Mouse (Mus musculus) intestine, postnatal 0 days (tissue): Measurements from ENCODE around the gene Commd4. TPM values are rescaled to one million over a fixed set of nuclear protein-coding genes. Genes with fewer than 3 reads are reported as not detected.

Experiments used
- ATAC-seq: fragments of 200-750 bp; cut with Nextera tagmentation; 2 replicates; pipeline ENCODE4 v1.8.0; 2017; ENCODE audit warnings: mild to moderate bottlenecking, moderate TSS enrichment, moderate library complexity
- H3K27ac ChIP-seq: fragments of 300-500 bp; sonication (generic); 2 replicates; pipeline ENCODE4 v1.5.1; 2014; ENCODE audit warnings: mild to moderate bottlenecking, low read depth, low read length, moderate library complexity
- H3K27me3 ChIP-seq: fragments of 300-500 bp; sonication (generic); replicated peaks from 2 replicates; pipeline ENCODE4 v1.6.1; 2014; ENCODE audit warnings: low read length, mixed read lengths; ENCODE audit not compliant: control insufficient read depth, insufficient read depth
- H3K36me3 ChIP-seq: fragments of 300-500 bp; sonication (generic); 2 replicates; pipeline ENCODE4 v1.6.1; 2014; ENCODE audit warnings: mild to moderate bottlenecking, moderate library complexity; ENCODE audit not compliant: control insufficient read depth, insufficient read depth
- H3K4me1 ChIP-seq: fragments of 300-500 bp; sonication (generic); replicated peaks from 2 replicates; pipeline ENCODE4 v1.6.1; 2014; ENCODE audit warnings: antibody characterized with exemption, low read length, mixed read lengths; ENCODE audit not compliant: control insufficient read depth, insufficient read depth
- H3K4me2 ChIP-seq: fragments of 300-500 bp; sonication (generic); replicated peaks from 2 replicates; pipeline ENCODE4 v1.6.1; 2014; ENCODE audit warnings: low read depth, mild to moderate bottlenecking, moderate library complexity
- H3K4me3 ChIP-seq: fragments of 300-500 bp; sonication (generic); 2 replicates; pipeline ENCODE4 v1.5.1; 2014; ENCODE audit warnings: low read depth, low read length
- H3K9ac ChIP-seq: fragments of 300-500 bp; sonication (generic); 2 replicates; pipeline ENCODE4 v1.6.1; 2014; ENCODE audit warnings: mild to moderate bottlenecking, low read depth, low read length
- H3K9me3 ChIP-seq: fragments of 300-500 bp; sonication (generic); 2 replicates; pipeline ENCODE4 v1.6.1; 2016; ENCODE audit warnings: mixed run types; ENCODE audit not compliant: control insufficient read depth
- CTCF ChIP-seq: sonication (generic); IDR thresholded peaks from 2 replicates; pipeline ENCODE4 v1.5.1; 2016; ENCODE audit warnings: low read depth, mild to moderate bottlenecking, control low read depth, antibody characterized with exemption, moderate library complexity
- WGBS: fragments of 180-500 bp; shearing (Covaris S2); extraction: QIAGEN DNeasy Blood & Tissue Kit; methylation state at CpG from one replicate; pipeline ENCODE4 v1.1.7; 2014; 5-methylcytosine and 5-hydroxymethylcytosine counted together
- polyA plus RNA-seq: library from polyadenylated mRNA; unstranded; fragments of >200 nt; fragmentation: Nextera tagmentation; extraction: Ambion mirVana; gene quantifications from 2 replicates; pipeline ENCODE4 v1.2.1, GENCODE M21; 2015

The Commd4 gene
- polyA plus RNA-seq, 1 experiment from 2014 or later = 169 TPM

DNA sequence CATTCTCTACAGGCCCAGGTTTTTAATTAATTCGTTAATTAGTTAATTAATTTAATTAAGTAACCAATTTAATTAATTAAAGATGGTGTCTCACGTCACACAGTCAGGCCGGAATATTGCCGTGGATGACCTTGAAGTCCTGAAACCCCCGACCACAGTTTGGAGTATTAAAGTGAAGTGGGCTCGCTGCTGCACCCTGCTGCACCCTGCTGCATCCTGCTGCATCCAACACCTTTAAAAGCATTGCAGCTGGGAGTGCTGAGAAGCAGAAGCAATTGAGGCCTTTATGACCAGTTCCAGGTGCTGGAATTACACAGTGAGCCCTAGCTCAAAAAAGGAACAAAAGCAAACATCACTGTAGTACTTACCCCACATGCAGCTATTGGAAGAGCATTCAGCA, 5.8 kb downstream of the Commd4 start:
- Histone ChIP-seq H3K27ac (no peak overlapping the region), H3K4me2 (no peak overlapping the region), H3K27me3 (no peaks in the 10 kb centered on the region), H3K4me3 (no peak overlapping the region), H3K36me3 (peaks cover 21% of the 10 kb centered on the region; the same call in 1 of the 2 replicates), H3K4me1 (0 out of 2 replicates have a peak, but pooled peaks cover 4% of the 10 kb centered on the region), H3K9ac (no peak overlapping the region), H3K9me3 (no peaks in the 10 kb centered on the region)
- peak; percentile 21; the same call in 1 of the 2 replicates for TF ChIP-seq CTCF
- WGBS = 54% methylated on average over 6 of the region's 6 CpGs
- no peak for ATAC-seq

DNA sequence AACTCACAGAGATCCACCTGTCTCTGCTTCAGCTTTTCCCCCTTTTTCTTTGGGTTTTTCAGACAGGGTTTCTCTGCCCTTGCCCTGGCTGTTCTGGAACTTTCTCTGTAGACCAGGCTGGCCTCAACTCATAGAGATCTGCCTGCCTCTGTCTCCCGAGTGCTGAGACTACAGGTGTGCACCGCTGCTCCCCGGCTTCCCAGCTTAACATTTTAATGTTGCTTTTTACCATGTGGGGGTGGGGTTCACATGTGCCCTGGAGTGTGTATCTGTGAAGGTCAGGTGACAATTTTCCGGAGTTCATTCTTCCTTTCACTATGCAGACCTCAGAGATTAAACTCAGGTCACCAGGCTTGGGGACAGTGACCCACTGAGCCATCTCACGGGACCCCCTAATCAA, 7.9 kb downstream of the Commd4 start:
- Histone ChIP-seq H3K9ac (no peak overlapping the region), H3K9me3 (no peaks in the 10 kb centered on the region), H3K36me3 (0 out of 2 replicates have a peak, but pooled peaks cover 9% of the 10 kb centered on the region), H3K4me1 (peaks cover 9% of the 10 kb centered on the region), H3K4me2 (no peak overlapping the region), H3K4me3 (no peak overlapping the region), H3K27me3 (no peaks in the 10 kb centered on the region), H3K27ac (no peak overlapping the region)
- no peak for ATAC-seq
- 84% methylated on average over 5 of the region's 5 CpGs for WGBS
- no peak for TF ChIP-seq CTCF

DNA sequence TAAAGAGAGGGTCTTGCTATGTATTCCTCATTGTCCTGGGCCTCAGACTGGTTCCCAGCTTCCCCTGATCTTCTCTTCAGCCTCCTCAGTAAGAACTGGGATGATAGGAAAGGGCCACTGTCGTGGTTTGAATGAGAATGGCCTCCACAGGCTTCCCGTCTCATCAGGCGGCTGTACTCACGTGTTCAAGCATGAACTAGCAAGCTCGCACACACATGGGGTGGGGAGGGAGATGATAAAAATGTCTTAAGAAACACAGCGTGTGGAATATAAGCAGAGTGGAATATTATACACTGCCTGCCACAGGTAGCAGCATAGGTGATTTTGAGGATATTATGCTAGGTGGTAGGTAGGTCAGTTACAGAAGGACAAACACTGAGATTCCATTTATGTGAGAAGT, 9.1 kb downstream of the Commd4 start:
- Histone ChIP-seq H3K4me1 (peaks cover 9% of the 10 kb centered on the region), H3K27me3 (no peaks in the 10 kb centered on the region), H3K36me3 (peaks cover 3% of the 10 kb centered on the region; the same call in 1 of the 2 replicates), H3K27ac (no peak overlapping the region), H3K4me3 (no peak overlapping the region; the same call in 1 of the 2 replicates), H3K9me3 (no peaks in the 10 kb centered on the region), H3K9ac (peak overlapping the region; percentile 66; the same call in 1 of the 2 replicates), H3K4me2 (peak overlapping the region; percentile 85)
- TF ChIP-seq CTCF = no peak
- whole genome bisulfite sequencing = 60% methylated on average over 6 of the region's 6 CpGs
- ATAC-seq = no peak

DNA sequence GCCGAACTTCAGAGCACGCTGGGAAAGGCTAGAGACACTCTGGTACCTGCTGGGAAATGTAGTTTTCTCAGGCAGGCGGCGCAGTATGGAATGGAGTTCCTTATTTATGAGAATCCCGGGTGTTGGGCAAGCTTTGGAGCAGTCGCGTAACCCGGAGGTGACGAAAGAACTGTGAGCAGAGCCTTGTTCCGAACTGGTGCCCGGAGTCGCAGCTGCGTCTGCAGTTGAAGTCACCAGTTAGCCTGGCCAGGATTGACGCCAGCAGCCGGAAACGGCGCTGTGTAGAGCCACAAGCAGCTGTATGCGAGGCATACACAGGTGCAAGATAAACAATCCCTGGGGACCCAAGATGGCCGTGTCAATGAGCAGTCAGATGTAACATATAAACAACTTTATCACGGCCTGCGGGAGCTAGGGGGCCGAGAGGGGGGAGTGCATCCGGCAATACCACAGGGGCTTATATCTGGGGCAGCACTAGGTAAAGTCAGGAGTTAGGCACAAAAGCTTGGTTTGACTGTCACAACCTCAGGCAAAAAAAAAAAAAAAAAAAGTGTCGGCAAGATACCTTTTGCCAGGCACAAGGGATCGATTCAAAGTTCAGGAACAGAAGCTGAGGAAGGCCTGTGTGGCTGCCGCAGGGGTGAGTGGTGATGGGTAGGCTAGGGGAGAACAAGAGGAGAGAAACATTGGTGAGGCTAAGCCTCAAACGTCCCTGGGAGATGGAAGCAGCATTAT, 9.8 kb downstream of the Commd4 start, which contains the start of gene Neil1:
TSS of gene Neil1 (minus strand) at position 162 of the 735 bp plus-strand sequence.
- Histone ChIP-seq H3K4me1 (peaks cover 9% of the 10 kb centered on the region), H3K27me3 (no peaks in the 10 kb centered on the region), H3K9ac (peak within 1 kb of the TSS; percentile 66), H3K4me3 (peak within 1 kb of the TSS; percentile 58), H3K27ac (peak within 1 kb of the TSS; percentile 86), H3K4me2 (peak within 1 kb of the TSS; percentile 85), H3K36me3 (peaks cover 4% of the 10 kb centered on the region; the same call in 1 of the 2 replicates), H3K9me3 (no peaks in the 10 kb centered on the region)
- WGBS = under 1% methylated on average over 27 of the region's 27 CpGs
- ATAC-seq = peak; percentile 94
- TF ChIP-seq CTCF = peak; percentile 44

DNA sequence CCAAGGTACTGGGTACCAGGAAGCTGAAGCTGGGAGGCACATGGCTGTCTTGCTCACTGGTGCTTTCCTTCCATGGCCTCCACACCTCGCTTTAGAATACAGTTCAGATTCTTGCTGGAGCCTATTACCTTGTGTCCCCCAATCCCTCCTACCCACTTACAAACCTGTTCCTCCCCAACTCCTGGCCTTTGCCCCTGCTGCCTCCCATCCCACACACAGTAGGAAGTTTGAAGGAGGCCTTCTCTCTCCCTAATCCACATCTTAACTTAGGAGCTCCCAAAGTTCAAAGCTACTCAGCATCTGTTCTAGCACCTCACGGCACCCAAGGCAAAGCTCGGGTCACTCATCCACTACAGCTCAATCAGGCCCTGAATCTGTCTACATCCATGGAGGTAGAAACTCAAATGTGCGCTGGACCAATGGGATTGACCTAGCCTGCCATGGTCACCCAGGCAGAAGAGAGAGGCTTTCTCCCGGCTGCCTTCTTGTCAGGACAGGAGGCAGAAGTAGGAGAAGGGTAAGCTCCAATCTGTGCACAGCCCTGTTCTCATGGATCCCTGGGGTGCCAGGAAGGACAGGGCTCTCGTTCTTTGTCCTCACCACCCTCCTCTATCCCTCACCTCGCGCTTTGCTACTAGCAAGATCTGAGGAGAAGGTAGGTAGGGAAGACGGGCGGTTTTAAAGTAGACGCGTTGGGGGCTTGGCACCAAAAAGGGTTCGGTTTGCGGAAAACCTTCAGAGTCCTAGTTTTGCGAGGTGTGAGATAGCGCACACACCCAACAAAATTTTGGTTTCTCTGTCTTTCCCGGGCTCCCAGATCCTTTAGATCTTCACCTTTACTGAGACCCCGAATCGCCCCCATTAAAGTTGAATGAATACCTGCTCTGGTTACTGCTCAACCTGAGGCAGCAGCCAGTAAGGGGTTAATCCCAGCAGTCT, 10.7 kb downstream of the Commd4 start:
- Histone ChIP-seq H3K9me3 (no peaks in the 10 kb centered on the region), H3K4me3 (peak overlapping the region; percentile 58), H3K27ac (peak overlapping the region; percentile 86), H3K4me2 (peak overlapping the region; percentile 85), H3K9ac (peak overlapping the region; percentile 66), H3K27me3 (no peaks in the 10 kb centered on the region), H3K4me1 (peaks cover 9% of the 10 kb centered on the region), H3K36me3 (peaks cover 4% of the 10 kb centered on the region; the same call in 1 of the 2 replicates)
- TF ChIP-seq CTCF = no peak
- ATAC-seq = no peak
- 6% methylated on average over 19 of the region's 19 CpGs for WGBS

DNA sequence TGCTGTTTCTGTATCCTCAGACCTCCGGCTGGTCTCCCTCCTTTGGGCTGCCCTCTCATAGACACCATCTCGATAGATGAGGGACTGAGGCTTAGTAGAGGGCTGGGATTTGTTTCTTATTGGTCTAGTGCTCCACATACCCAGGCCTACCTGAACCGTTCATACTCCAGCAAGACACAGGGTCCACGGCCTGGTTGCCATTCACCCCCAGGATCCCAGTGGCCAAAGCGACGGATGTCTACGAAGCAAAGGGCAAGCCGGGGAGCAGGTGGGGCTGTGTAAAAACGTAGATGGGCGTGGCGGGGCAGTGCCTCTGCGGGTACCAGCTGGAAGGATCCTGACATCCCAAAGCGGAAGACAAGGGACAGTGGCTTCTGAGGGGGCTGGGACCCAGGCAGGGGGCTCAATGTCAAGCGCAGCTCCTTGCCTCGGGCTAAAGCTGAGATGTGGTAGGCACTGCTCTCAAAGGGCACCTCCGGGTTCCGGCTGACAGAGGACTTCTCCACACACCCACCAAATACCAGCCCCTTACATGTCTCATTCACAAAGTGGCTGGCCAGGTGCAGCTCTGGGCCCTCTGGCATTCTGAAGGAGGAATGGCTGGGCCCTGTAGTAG, 11.6 kb downstream of the Commd4 start:
- 71% methylated on average over 17 of the region's 17 CpGs for WGBS
- Histone ChIP-seq H3K4me3 (no peak overlapping the region), H3K4me2 (peak overlapping the region; percentile 85; the same call in 1 of the 2 replicates), H3K27me3 (no peaks in the 10 kb centered on the region), H3K9me3 (no peaks in the 10 kb centered on the region), H3K36me3 (peaks cover 12% of the 10 kb centered on the region), H3K4me1 (peaks cover 9% of the 10 kb centered on the region), H3K9ac (no peak overlapping the region), H3K27ac (no peak overlapping the region)
- ATAC-seq = no peak
- TF ChIP-seq CTCF = no peak
